Mouse (Mus musculus) ES-E14 (cell line): ENCODE measurements around the gene Sbno2.

ENCODE experiments used
- ZC3H11A ChIP-seq: IDR thresholded peaks from 2 replicates; pipeline ENCODE4 v1.6.1; 2012; ENCODE audit warnings: low read depth, mild to moderate bottlenecking, inconsistent platforms, low read length, borderline replicate concordance
- ZNF384 ChIP-seq: IDR thresholded peaks from 2 replicates; pipeline ENCODE4 v1.6.1; 2012; ENCODE audit warnings: low read depth, low read length, inconsistent platforms

DNA sequence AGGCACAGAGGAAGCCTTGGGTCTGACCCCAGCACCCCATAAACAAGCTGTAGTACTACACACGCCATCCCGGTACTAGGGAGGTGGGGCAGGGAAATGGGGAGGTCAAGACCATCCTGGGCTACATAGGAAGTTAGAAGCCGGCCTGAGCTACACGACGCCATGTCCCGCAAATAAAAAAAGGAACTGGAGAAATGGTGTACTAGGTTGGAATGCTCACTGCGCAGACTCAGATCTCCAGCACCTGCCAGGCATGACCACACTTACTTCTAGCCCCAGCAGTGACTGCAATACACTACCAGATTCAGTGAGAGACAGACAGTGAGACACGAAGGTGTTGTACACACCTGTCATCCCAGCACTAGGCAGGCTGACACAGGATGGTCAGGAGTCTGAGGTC is 17.9 kb downstream of the Sbno2 start:
- TF ChIP-seq ZNF384 (no peak), ZC3H11A (no peak)
